Mouse (Mus musculus) ES-E14 (cell line): ENCODE data around the gene Epb41l4b. TPM values are rescaled to one million over a fixed set of nuclear protein-coding genes. Genes with fewer than 3 reads are reported as not detected.
A peak's percentile ranks its signal among the peaks of the same experiment; 100 is the strongest.

Experiments used
- DNase-seq: peaks from one replicate; pipeline ENCODE4 v3.0.0-alpha.2; 2013; ENCODE audit warnings: low read depth, low spot score
- H3K27ac ChIP-seq: 2 replicates; pipeline ENCODE4 v1.5.1; 2012; ENCODE audit warnings: low read depth, mild to moderate bottlenecking, low read length, moderate library complexity, mixed read lengths; ENCODE audit not compliant: poor library complexity, insufficient read depth, severe bottlenecking
- H3K36me3 ChIP-seq: 2 replicates; pipeline ENCODE4 v1.6.1; 2012; ENCODE audit warnings: mild to moderate bottlenecking, low read length, moderate library complexity, mixed read lengths; ENCODE audit not compliant: control insufficient read depth, poor library complexity, insufficient read depth, severe bottlenecking
- H3K4me1 ChIP-seq, 2 experiments: fragments of 150-350 bp in 1 of 2; sonication (generic) in 1 of 2; 2 replicates each; pipeline ENCODE4 v1.6.1; 2012; ENCODE audit warnings: low read length in 2 of 2, mild to moderate bottlenecking in 1 of 2, mixed read lengths in 1 of 2; ENCODE audit not compliant: control insufficient read depth in 2 of 2, insufficient read depth in 2 of 2, poor library complexity in 1 of 2
- H3K4me3 ChIP-seq, 2 experiments: fragments of 150-350 bp in 1 of 2; sonication (generic) in 1 of 2; 2 replicates each; pipeline ENCODE4 v1.5.1; 2012; ENCODE audit warnings: low read length in 2 of 2, low read depth in 1 of 2, mild to moderate bottlenecking in 1 of 2, mixed read lengths in 1 of 2; ENCODE audit not compliant: insufficient read depth in 1 of 2, poor library complexity in 1 of 2, severe bottlenecking in 1 of 2
- H3K9ac ChIP-seq: 2 replicates; pipeline ENCODE4 v1.6.1; 2012; ENCODE audit warnings: low read depth, mild to moderate bottlenecking, low read length, mixed read lengths; ENCODE audit not compliant: poor library complexity, insufficient read depth, severe bottlenecking
- H3K9me3 ChIP-seq: fragments of 150-350 bp; sonication (generic); 2 replicates; pipeline ENCODE4 v1.6.1; 2012; ENCODE audit warnings: low read depth, mild to moderate bottlenecking, low read length; ENCODE audit not compliant: control insufficient read depth, insufficient read depth
- CHD2 ChIP-seq: IDR thresholded peaks from 2 replicates; pipeline ENCODE4 v1.6.1; 2014; ENCODE audit warnings: mild to moderate bottlenecking, low read depth, low read length, inconsistent platforms
- HCFC1 ChIP-seq: IDR thresholded peaks from 2 replicates; pipeline ENCODE4 v1.6.1; 2012; ENCODE audit warnings: low read length, inconsistent platforms, borderline replicate concordance; ENCODE audit not compliant: insufficient read depth
- MAFK ChIP-seq: IDR thresholded peaks from 2 replicates; pipeline ENCODE4 v1.6.1; 2014; ENCODE audit warnings: mild to moderate bottlenecking, low read depth, low read length, inconsistent platforms; ENCODE audit not compliant: insufficient read depth
- ZC3H11A ChIP-seq: IDR thresholded peaks from 2 replicates; pipeline ENCODE4 v1.6.1; 2012; ENCODE audit warnings: low read depth, mild to moderate bottlenecking, inconsistent platforms, low read length, borderline replicate concordance
- ZNF384 ChIP-seq: IDR thresholded peaks from 2 replicates; pipeline ENCODE4 v1.6.1; 2012; ENCODE audit warnings: low read depth, low read length, inconsistent platforms
- in situ Hi-C, 2 experiments: fragments of 600-800 bp; cut with MboI; formaldehyde crosslinking; loops; one replicate each; pipeline ENCODE4 v1.15.1; 2025; ENCODE audit warnings: low sequenced_read_pairs in 2 of 2, inconsistent platforms in 1 of 2; ENCODE audit not compliant: unreplicated experiment in 2 of 2
- total RNA-seq: library from RNA; depleted of rRNA; stranded (reverse); fragments of 300-350 nt; gene quantifications from 2 replicates; pipeline ENCODE4 v1.2.3, GENCODE M21; 2012

Epb41l4b gene
- total RNA-seq, 1 experiment, result 4.7 TPM

- DNase-seq, result no peak
- Histone ChIP-seq H3K9me3 (no peaks in the 10 kb centered on the region), H3K27ac (no peak overlapping the region), H3K4me1 (no peaks in the 10 kb centered on the region), H3K9ac (no peak overlapping the region), H3K36me3 (no peaks in the 10 kb centered on the region), H3K4me3 (no peak overlapping the region)
- in situ Hi-C loops, result no loop called here
- TF ChIP-seq HCFC1 (no peak), MAFK (no peak), ZNF384 (no peak), CHD2 (no peak), ZC3H11A (no peak)
Observed at GRCm38 (mm10) chr4:57185462-57185861, 42.2 kb upstream of the Epb41l4b start.

DNA sequence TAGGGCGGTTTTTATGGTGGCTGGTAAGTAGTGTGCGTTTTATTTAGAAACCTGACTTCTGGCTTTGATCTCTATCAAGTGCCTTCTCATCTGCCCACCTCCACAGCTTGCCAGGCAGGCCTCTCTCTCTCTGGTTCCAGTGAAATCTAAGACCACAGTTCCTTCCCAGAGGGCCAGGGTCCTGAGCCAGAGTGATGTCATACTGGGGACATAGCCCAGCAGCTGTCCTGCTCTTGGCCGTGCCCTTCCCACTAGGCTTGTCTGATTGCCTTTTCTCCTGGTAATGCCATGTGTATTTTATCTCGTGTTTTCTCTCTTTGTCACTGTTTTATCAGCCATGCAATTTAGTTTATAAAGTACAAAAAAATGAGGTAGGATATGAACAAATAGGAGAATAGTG lies 40.3 kb upstream of the Epb41l4b start:
- in situ Hi-C loops, result no loop called here
- no peaks in the 10 kb centered on the region for H3K36me3 ChIP-seq
- peaks cover 0 to 3% of the 10 kb centered on the region in 2 experiments; a peak in 1 of 4 replicates for H3K4me1 ChIP-seq
- H3K4me3 ChIP-seq, result no peak overlapping the region
- no peaks in the 10 kb centered on the region for H3K9me3 ChIP-seq
- H3K27ac ChIP-seq, result no peak overlapping the region
- no peak for TF ChIP-seq MAFK
- TF ChIP-seq ZC3H11A, result no peak
- no peak for TF ChIP-seq HCFC1
- TF ChIP-seq ZNF384, result no peak
- no peak for TF ChIP-seq CHD2
- H3K9ac ChIP-seq, result no peak overlapping the region
- DNase-seq, result no peak

GRCm38 (mm10) chr4:57181538-57181937 lies 38.3 kb upstream of the Epb41l4b start:
- H3K27ac ChIP-seq, result no peak overlapping the region
- in situ Hi-C loops, result no loop called here
- H3K9ac ChIP-seq, result no peak overlapping the region
- H3K36me3 ChIP-seq, result no peaks in the 10 kb centered on the region
- peaks cover 0 to 4% of the 10 kb centered on the region in 2 experiments; a peak in 1 of 4 replicates for H3K4me1 ChIP-seq
- DNase-seq, result no peak
- H3K4me3 ChIP-seq, result no peak overlapping the region
- no peaks in the 10 kb centered on the region for H3K9me3 ChIP-seq
- TF ChIP-seq MAFK, result no peak
- TF ChIP-seq HCFC1, result no peak
- TF ChIP-seq ZC3H11A, result 0 out of 2 replicates have a peak, but pooled peaks have one; percentile 35
- no peak for TF ChIP-seq ZNF384
- no peak for TF ChIP-seq CHD2

DNA sequence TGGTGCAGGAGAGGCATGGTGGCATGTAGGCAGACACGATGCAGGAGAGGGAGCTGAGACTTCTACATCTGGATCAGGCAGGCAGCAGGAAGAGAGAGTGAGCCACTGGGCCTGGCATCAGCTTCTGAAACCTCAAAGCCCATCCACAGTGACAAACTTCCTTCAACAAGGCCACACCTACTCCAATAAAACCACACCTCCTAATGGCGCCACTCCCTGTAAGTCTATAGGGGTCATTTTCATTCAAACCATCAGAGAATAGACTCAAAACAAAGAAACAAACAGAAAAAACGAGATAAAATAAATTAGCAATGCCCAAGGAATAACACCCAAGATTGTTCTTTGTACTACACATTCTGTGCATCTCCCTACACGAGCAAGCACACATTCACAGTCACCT lies 35.6 kb upstream of the Epb41l4b start:
- Histone ChIP-seq H3K4me3 (no peak overlapping the region), H3K27ac (no peak overlapping the region), H3K9ac (no peak overlapping the region), H3K9me3 (no peaks in the 10 kb centered on the region), H3K4me1 (peaks cover 0 to 4% of the 10 kb centered on the region in 2 experiments; a peak in 1 of 4 replicates), H3K36me3 (no peaks in the 10 kb centered on the region)
- no peak for DNase-seq
- TF ChIP-seq MAFK, result no peak
- no peak for TF ChIP-seq CHD2
- no peak for TF ChIP-seq ZC3H11A
- TF ChIP-seq ZNF384, result no peak
- no peak for TF ChIP-seq HCFC1
- in situ Hi-C loops, result no loop called here

DNA sequence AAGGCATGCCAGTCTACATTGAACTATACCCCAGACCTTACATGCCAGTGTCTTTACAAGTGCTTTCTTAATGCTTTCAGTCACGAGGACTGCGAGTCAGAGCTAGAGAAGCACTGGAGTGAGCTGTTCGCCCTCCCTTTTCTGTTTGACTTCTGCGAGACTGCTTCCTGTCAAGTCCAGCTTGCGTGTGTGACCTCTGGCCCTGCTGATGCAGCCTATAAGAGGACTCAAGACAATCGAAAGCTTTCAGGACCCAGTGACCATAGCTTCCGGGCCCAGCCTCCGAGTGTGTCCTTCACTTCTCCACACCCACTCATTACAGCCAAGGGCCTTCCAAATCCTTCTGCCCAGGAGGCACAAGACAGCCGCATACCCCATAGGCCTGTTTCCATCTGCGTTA lies 32.1 kb upstream of the Epb41l4b start:
- peaks cover 0 to 4% of the 10 kb centered on the region in 2 experiments; a peak in 1 of 4 replicates for H3K4me1 ChIP-seq
- DNase-seq, result no peak
- no peaks in the 10 kb centered on the region for H3K9me3 ChIP-seq
- no peak overlapping the region for H3K9ac ChIP-seq
- H3K4me3 ChIP-seq, result no peak overlapping the region
- no peak overlapping the region for H3K27ac ChIP-seq
- TF ChIP-seq HCFC1 (no peak), CHD2 (no peak), ZNF384 (no peak), MAFK (no peak), ZC3H11A (no peak)
- no peaks in the 10 kb centered on the region for H3K36me3 ChIP-seq
- in situ Hi-C loops, result no loop called here
